Mouse (Mus musculus) adrenal gland, adult (tissue): ENCODE data around the gene Fam181a.

Source experiments
- DNase-seq, 2 experiments: peaks; one replicate each; pipeline ENCODE4 v3.0.0; 2022 to 2023; ENCODE audit warnings: low spot score in 1 of 2; ENCODE audit not compliant: inconsistent age in 2 of 2

Gene Fam181a

DNA sequence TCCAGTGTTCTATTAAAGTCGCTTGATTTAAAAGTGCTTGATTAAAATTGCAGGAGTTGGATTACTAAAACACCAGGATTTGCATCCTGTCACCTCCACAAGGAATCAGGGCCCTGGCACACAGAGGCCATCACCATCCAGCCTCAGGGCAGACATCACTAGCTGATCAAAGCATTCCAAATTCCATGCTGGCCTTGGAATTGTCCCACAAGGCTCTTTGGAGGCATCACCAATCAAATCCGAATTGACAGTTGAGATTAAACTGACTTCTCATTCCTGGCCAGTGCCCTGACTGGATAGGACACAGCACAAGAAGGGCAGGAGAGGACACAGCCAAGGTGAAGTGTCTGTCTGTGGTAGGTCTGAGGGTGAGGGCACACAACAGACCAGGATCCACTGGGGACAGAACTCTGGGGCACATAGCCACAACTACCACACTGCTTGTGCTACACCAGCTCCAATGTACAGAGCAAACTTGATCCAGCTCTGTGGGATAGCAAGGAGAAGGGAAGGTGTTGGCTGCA lies at the start of gene Fam181a:
TSS of gene Fam181a (plus strand) at position 232 of the 524 bp plus-strand sequence.
- DNase-seq = peak; percentile 37 to 77

GRCm38 (mm10) chr12:103262017-103262865 lies 48.5 kb upstream of the Fam181a start:
- DNase-seq = peak; percentile 44 to 79

GRCm38 (mm10) chr12:103266605-103267004 lies 44.2 kb upstream of the Fam181a start:
- no peak for DNase-seq

DNA sequence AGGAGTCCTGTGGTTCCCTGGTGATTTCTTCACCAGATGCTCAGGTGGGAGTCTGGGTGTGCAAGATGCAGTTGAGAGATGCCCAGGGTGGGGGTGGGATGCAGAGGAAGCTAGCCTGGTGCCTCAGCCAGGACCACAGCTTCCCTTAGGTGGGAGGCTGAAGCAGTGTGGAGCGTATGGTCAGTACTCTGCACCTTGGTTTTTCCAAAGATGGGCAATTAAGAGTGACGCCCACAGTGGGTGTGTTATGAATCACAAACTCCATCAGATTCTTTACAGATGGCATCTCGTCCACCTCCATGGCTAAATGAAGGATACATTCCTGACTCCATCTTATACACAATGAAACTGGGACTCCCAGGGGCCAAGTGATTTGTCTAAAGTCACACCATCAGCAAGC lies 38.6 kb upstream of the Fam181a start:
- DNase-seq = no peak

DNA sequence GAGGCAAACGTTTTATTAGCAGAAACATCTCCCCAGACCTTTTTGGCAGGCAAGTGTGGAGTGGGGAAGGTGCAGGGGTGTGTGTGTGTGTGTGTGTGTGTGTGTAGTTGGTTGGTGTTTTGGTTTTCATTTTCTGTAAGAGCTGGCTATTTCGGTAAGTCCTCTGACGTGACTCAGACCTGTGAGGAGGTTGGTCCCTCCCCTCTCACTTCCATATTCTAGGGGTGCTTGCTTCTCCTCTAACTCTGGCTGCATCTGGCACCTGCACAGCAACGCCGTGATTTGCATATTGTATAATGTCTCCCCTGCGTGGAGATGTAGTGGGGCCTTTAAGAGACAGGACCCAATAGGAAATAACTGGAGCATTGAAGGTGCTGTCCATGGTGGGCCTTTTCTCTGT lies 37.7 kb upstream of the Fam181a start:
- DNase-seq = no peak

GRCm38 (mm10) chr12:103273732-103274131 lies 37.0 kb upstream of the Fam181a start:
- no peak for DNase-seq

GRCm38 (mm10) chr12:103276422-103276821 lies 34.4 kb upstream of the Fam181a start:
- DNase-seq = no peak

DNA sequence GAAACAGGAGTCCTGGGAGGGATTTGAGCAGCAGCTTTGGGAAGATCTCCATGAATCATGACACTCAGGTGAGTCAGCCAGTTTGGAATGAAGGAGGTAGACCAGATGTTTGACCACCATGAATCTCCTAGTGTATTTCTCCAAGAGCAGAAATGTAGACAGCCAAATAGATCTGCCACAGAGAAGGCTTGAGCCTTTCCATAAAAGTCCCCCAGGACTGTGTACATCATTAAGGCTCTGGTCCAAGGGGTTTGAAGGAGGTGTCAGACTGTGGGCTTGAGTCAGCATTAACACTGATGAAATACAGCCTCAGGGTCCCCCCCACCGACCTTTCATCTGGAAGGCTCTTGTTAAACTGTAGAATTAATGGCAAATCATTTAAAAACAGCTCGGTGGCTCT lies 29.3 kb upstream of the Fam181a start:
- no peak for DNase-seq

GRCm38 (mm10) chr12:103281912-103282311 lies 28.9 kb upstream of the Fam181a start:
- DNase-seq = peak in 1 of 2 experiments; percentile 54

- no peak for DNase-seq
These were observed 27.8 kb upstream of the Fam181a start for GRCm38 (mm10) chr12:103282936-103283335.

DNA sequence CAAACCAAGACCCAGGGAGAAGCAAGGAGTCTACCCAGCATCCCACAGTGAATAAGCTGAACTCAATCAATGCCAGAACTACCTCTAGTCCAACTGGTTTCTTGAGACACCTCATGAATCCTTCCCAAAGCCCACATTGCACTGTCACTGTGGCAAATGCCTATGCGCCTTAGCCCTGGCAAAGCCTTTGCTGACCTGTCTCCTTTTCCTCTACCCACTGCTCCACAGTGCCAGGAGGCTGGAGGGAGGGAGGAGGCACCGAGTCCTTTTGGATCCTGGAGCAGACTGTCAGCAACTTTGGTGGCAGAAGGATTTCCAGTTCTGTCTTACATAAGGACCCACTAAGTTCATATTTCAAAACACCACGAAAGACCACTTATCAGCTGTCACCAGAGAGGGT lies 27.4 kb upstream of the Fam181a start:
- DNase-seq = no peak

DNA sequence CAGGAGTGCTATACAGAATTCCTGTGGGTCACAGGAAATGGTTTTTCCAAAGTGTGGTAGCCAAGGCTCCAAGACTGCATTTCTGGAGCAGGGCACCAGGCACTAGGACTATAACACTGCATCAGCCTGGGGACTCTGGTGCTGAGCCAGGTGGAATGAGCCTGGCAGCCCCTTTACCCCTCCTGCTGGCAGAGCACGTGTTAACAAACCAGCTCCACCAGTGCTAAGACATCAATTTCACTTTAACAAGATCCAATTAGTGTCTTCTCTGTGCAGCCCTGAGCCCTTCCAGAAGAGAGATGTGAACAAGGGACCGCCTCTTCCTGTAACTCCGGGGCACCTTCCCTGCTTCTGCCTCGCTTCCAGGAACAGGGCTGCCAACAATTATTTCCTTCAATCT lies 23.5 kb upstream of the Fam181a start:
- no peak for DNase-seq

GRCm38 (mm10) chr12:103292366-103292765 lies 18.4 kb upstream of the Fam181a start:
- DNase-seq = no peak

DNA sequence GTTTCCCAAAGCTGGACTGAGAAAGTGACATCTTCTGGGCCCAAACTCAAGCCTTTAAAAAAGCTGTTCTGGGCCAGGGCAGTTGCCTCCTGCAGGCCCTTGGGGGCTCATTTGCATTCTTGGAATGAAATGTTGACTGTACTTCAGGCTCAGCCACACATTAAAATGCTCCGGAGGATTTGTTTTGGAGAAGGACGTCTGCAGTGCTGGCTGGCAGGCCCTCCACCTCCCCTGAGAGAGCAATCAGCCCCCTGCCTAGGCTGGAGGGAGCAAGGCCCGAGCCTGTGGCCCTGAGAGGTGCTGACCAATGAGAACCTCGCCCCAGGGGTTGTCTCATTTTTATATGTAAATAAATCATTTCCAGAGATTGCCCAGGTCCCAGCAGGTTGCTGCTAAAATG lies 14.5 kb upstream of the Fam181a start:
- DNase-seq = no peak

DNA sequence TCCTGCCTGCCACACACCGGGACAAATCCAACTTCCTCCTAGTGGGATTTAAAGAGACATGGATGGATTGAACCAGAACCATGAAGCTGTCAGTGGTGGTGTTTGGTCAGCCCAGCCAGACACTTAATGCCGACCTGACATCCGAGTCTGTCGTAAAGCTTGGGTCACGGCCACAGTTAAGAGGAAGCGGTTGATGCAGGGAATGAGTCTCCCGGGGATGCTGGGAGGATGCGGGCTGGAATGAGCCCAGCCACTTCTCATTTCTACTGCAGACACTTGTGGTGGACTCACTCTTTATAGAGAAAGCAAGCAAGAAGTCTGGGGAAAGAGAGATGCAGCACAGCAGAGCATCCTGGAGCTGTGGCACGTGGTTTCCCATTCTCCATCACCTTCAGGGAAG lies 10.3 kb upstream of the Fam181a start:
- DNase-seq = no peak

GRCm38 (mm10) chr12:103301645-103302044 lies 9.1 kb upstream of the Fam181a start:
- DNase-seq = peak; percentile 57 to 90

DNA sequence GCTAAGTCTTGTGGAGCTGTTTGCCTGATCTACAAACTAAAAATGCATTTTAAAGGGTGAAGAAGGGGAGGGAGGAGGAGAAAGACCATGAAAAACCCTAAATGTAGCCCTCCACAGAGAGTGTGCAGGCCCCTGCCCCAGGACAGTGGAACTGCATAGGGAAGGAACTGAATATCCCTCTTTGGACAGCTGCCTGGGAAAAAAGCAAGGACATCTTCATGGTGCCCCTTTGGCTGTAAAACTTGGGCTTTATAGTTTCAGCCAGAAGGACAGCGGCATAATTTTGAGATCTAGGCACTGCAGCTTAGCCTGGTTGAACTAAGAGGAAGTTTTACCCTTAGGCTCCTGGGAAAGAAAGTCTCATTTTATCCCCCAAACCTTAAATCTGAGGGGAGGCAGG lies 7.8 kb upstream of the Fam181a start:
- DNase-seq = peak; percentile 47 to 82

DNA sequence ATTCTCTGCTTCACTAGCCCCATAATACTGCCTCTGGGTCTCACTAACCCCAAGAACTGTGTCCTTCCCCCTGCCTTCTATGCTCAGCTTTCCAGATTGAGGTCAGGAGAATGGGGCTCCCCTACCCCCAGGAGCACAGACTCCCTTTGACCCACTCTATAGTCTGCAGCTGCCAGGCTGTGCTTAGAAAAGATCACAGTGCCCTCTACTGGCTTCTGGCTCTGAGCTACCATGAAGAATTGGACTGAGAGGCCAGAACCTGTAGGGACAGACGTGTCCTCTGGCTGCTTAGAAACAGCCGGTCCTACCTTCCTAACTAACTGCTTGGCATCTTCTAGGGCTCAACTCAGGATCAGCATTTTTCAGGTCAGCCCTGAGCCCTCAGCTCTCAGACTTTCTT lies 4.6 kb upstream of the Fam181a start:
- peak; percentile 45 to 81 for DNase-seq

- DNase-seq = peak in 1 of 2 experiments; percentile 70
These were observed 4.1 kb upstream of the Fam181a start for GRCm38 (mm10) chr12:103306720-103307119.

DNA sequence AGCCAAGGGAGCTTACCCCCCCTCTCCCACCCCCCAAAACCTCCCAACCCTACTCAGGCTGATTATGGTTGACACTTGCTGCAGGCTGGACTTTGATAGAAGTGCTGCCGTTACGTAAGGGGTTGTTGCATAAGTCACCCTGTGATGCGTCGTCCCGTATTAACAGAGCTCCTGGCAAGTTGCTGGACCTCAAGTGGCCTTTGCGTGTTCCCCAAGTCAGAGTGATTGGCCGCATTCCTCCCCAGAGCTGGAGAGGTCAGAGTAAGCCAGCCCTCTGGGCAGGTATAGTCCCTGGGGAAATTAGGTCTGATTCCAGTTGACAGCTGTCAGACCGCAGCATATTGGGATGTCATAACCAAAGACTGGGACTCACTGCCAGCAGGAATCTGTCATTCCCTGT lies 1.1 kb downstream of the Fam181a start:
- DNase-seq = peak in 1 of 2 experiments; percentile 70

- no peak for DNase-seq
These were observed 2.5 kb downstream of the Fam181a start for GRCm38 (mm10) chr12:103313274-103313673.

DNA sequence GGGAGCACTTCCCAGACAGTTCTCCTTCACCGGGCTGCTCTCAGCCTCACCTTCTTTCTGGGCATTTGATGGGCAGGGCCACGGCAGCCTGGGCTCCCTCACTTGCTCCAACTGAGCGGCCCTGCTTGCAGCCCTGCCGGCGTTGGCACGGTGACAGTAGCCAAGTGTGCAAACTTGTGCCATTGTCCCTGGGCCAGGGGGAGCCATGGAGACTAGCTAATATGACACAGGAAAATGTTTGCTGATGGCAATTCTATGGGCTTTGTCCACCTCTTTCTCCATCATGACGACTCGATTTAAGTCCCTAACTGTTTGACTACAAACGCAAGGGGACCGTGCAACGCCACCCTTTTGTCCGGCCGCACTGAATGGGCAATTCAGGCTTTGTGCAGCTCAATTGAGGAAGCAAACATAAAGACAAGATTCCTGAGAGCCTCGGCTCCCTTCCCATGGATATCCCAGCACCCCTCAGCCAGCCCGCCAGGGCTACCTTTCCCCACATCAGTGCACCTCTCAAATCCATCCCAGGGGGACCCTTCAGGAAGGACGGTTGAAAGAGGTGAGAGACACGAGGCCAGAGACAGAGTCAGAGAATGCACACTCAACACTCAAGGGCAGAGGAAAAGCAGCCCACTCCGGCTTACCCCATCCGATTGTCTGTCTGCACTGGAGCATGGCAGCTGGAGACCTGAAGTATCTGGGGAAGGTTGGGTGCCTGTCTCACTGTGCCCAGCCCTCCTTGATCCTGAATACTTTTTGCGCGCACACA lies 3.3 kb downstream of the Fam181a start:
- no peak for DNase-seq
